Mouse (Mus musculus): ENCODE data around the gene Aox3. TPM values are rescaled to one million over a fixed set of nuclear protein-coding genes. Genes with fewer than 3 reads are reported as not detected.

The Aox3 gene
- polyA plus RNA-seq (2012; rRNA removed) = 0.08 and 0.14 TPM in 2 replicates

GRCm38 (mm10) chr1:58112880-58113279, at the start of gene Aox3:
Gene Aox3, plus strand, starts transcription at chr1:58113130.

DNA sequence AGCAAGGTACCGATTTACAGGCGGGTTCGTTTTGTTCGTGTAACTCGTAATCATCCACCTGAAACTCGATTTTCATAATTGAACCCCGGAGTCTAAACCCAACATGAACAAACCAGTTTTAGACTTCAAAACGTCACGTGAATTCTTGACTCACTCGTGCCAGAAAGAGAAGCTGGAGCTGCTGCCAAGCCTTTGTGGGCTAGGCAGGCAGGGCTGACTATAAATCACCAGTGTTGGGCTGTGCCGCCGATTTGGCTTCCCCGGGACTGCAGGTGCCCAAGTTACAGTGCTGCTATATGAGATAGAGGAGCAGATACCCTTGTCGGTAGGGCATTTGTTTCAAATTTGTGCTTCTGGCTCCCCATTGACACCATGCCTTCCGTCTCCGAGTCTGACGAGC, 97.3 kb downstream of the Aox3 start, which contains the start of gene Aox4:
Aox4 (plus strand) TSS at position 195 of the 400 bp plus-strand sequence.

Other genes starting within 250 kb of the Aox3 start
- 20.8 and 23.9 TPM in 2 replicates for gene Sgo2a, start 117.2 kb upstream of the Aox3 start, polyA plus RNA-seq (2012; rRNA removed)
- gene Kctd18, start 94.2 kb upstream of the Aox3 start, polyA plus RNA-seq (2012; rRNA removed) = 30.6 and 46.4 TPM in 2 replicates
- 0.25 and 0.34 TPM in 2 replicates for gene Aox1, start 83.2 kb upstream of the Aox3 start, polyA plus RNA-seq (2012; rRNA removed)
- gene Aox4, start 97.3 kb downstream of the Aox3 start, polyA plus RNA-seq (2012; rRNA removed) = 0.10 and 0.20 TPM in 2 replicates
- gene Aox2, start 165.2 kb downstream of the Aox3 start, polyA plus RNA-seq (2012; rRNA removed) = 0.01 TPM in 1 of 2 replicates, not detected in the other